Mouse (Mus musculus) heart, embryonic 15.5 days (tissue): ENCODE data around the gene Sgpp2. TPM values are rescaled to one million over a fixed set of nuclear protein-coding genes. Genes with fewer than 3 reads are reported as not detected.

ENCODE experiments used
- ATAC-seq: fragments of 200-750 bp; cut with Nextera tagmentation; replicated peaks from 2 replicates; pipeline ENCODE4 v1.8.0; 2017; ENCODE audit warnings: low read depth, moderate TSS enrichment; ENCODE audit not compliant: insufficient number of reproducible peaks, insufficient read depth, low FRiP score
- H3K27ac ChIP-seq: fragments of 300-500 bp; sonication (generic); 2 replicates; pipeline ENCODE4 v1.5.1; 2015; ENCODE audit warnings: mild to moderate bottlenecking, inconsistent platforms
- H3K27me3 ChIP-seq: fragments of 300-500 bp; sonication (generic); 2 replicates; pipeline ENCODE4 v1.6.1; 2015; ENCODE audit warnings: inconsistent platforms
- H3K36me3 ChIP-seq: fragments of 300-500 bp; sonication (generic); 2 replicates; pipeline ENCODE4 v1.6.1; 2015; ENCODE audit warnings: mild to moderate bottlenecking, inconsistent platforms
- H3K4me1 ChIP-seq: fragments of 300-500 bp; sonication (generic); replicated peaks from 2 replicates; pipeline ENCODE4 v1.6.1; 2015; ENCODE audit warnings: inconsistent platforms
- H3K4me2 ChIP-seq: fragments of 300-500 bp; sonication (generic); 2 replicates; pipeline ENCODE4 v1.6.1; 2015; ENCODE audit warnings: inconsistent platforms, mild to moderate bottlenecking, moderate library complexity
- H3K4me3 ChIP-seq: fragments of 300-500 bp; sonication (generic); 2 replicates; pipeline ENCODE4 v1.5.1; 2015; ENCODE audit warnings: mild to moderate bottlenecking, inconsistent platforms
- H3K9ac ChIP-seq: fragments of 300-500 bp; sonication (generic); 2 replicates; pipeline ENCODE4 v1.6.1; 2015; ENCODE audit warnings: mild to moderate bottlenecking, inconsistent platforms
- H3K9me3 ChIP-seq: fragments of 300-500 bp; sonication (generic); replicated peaks from 2 replicates; pipeline ENCODE4 v1.6.1; 2016; ENCODE audit warnings: inconsistent platforms
- WGBS: fragments of 180-500 bp; shearing (Covaris S2); methylation state at CpG from one replicate; pipeline ENCODE4 v1.1.7; 2015; ENCODE audit warnings: mixed read lengths; 5-methylcytosine and 5-hydroxymethylcytosine counted together
- polyA plus RNA-seq: library from polyadenylated mRNA; unstranded; fragments of >200 nt; fragmentation: Nextera tagmentation; extraction: Ambion mirVana; gene quantifications from 2 replicates; pipeline ENCODE4 v1.2.1, GENCODE M21; 2015

The Sgpp2 gene
- polyA plus RNA-seq, result 0.20 and 0.25 TPM in 2 replicates

DNA sequence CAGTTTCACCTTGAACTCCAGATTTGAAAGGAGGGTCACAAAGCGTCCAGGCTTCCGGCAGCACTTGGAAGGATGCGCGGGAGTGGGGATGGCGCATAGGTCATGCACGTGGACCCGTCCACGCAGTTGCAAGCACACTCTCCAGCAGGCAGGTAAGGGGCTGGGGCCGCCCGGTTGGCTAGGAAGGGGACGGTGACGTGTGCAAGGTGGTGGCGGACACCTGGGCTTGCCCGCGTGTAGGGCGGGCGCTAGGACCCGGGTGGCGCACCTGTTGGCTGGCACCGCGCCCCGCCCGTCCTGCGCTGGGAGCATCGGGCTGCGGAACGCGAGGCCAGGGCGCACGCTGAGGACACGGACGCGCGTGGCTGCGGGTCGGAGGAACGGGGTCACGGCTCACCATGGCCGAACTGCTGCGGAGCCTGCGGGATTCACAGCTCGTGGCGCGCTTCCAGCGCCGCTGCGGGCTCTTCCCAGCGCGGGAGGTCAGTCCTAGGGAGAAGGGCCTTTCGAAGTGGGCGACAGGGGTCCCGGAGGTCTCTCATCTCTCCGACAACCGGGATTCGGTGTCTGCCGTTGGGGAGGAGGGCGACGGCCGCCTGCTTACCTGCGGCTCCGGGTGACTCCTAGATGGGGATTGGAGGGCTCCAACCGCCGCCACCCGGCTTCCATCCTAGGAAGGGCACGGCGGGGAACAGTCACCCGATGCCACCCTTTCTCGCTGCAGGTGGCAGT lies at the start of gene Sgpp2:
TSS of gene Sgpp2 (plus strand) at position 325 of the 732 bp plus-strand sequence.
- peak within 1 kb of the TSS; percentile 54 for H3K4me3 ChIP-seq
- ATAC-seq, result peak; percentile 62; the same call in 1 of the 2 replicates
- no peak within 1 kb of the TSS for H3K27ac ChIP-seq
- peaks cover 19% of the 10 kb centered on the region for H3K4me1 ChIP-seq
- H3K36me3 ChIP-seq, result no peaks in the 10 kb centered on the region
- H3K27me3 ChIP-seq, result peaks cover 65% of the 10 kb centered on the region
- WGBS, result under 1% methylated on average over 68 of the region's 68 CpGs
- peak within 1 kb of the TSS; percentile 92 for H3K4me2 ChIP-seq
- peak within 1 kb of the TSS; percentile 8; the same call in 1 of the 2 replicates for H3K9ac ChIP-seq
- no peaks in the 10 kb centered on the region for H3K9me3 ChIP-seq

GRCm38 (mm10) chr1:78267519-78267918 lies 42.6 kb upstream of the Sgpp2 start:
- Histone ChIP-seq H3K9ac (no peak overlapping the region), H3K4me1 (no peaks in the 10 kb centered on the region), H3K4me3 (no peak overlapping the region), H3K27me3 (no peaks in the 10 kb centered on the region), H3K27ac (no peak overlapping the region), H3K9me3 (no peaks in the 10 kb centered on the region), H3K4me2 (no peak overlapping the region), H3K36me3 (no peaks in the 10 kb centered on the region)
- 56% methylated on average over 5 of the region's 5 CpGs for WGBS
- ATAC-seq, result no peak

DNA sequence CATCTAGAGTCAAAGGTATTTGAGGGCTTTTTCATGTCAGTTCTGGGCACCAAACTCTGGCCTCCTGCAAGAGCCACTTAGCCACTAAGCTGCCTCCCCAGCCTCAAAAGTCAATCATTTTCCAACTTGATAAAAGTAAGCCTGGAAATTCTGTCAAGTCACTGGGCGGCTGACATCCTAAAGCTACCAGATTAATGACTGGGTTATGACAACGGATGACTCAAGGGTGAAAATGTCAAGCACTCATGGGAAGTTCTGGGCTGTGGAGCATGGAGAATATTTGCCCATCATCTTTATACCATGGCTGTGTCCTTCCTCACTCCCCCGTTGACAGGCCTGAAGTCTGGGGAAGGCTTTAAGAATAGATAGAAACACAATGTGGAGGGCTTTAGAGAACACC lies 37.2 kb upstream of the Sgpp2 start:
- H3K27ac ChIP-seq, result no peak overlapping the region
- ATAC-seq, result no peak
- H3K9ac ChIP-seq, result no peak overlapping the region
- H3K4me3 ChIP-seq, result no peak overlapping the region
- H3K27me3 ChIP-seq, result no peaks in the 10 kb centered on the region
- no peak overlapping the region for H3K4me2 ChIP-seq
- no peaks in the 10 kb centered on the region for H3K36me3 ChIP-seq
- no peaks in the 10 kb centered on the region for H3K4me1 ChIP-seq
- WGBS, result 54% methylated on average over 3 of the region's 3 CpGs
- no peaks in the 10 kb centered on the region for H3K9me3 ChIP-seq

GRCm38 (mm10) chr1:78279128-78279527 lies 31.0 kb upstream of the Sgpp2 start:
- Histone ChIP-seq H3K27ac (no peak overlapping the region), H3K27me3 (no peaks in the 10 kb centered on the region), H3K9ac (no peak overlapping the region), H3K4me1 (no peaks in the 10 kb centered on the region; the same call in 1 of the 2 replicates), H3K4me2 (no peak overlapping the region), H3K4me3 (no peak overlapping the region), H3K36me3 (no peaks in the 10 kb centered on the region), H3K9me3 (no peaks in the 10 kb centered on the region)
- WGBS, result 23% methylated on average over 3 of the region's 3 CpGs
- 0 out of 2 replicates have a peak, but pooled peaks have one; percentile 31 for ATAC-seq

GRCm38 (mm10) chr1:78292397-78292796 lies 17.7 kb upstream of the Sgpp2 start:
- Histone ChIP-seq H3K4me2 (no peak overlapping the region), H3K4me3 (no peak overlapping the region), H3K27me3 (0 out of 2 replicates have a peak, but pooled peaks cover 4% of the 10 kb centered on the region), H3K4me1 (no peaks in the 10 kb centered on the region), H3K9me3 (no peaks in the 10 kb centered on the region), H3K36me3 (no peaks in the 10 kb centered on the region), H3K27ac (no peak overlapping the region), H3K9ac (no peak overlapping the region)
- 71% methylated on average over 3 of the region's 3 CpGs for WGBS
- ATAC-seq, result no peak

DNA sequence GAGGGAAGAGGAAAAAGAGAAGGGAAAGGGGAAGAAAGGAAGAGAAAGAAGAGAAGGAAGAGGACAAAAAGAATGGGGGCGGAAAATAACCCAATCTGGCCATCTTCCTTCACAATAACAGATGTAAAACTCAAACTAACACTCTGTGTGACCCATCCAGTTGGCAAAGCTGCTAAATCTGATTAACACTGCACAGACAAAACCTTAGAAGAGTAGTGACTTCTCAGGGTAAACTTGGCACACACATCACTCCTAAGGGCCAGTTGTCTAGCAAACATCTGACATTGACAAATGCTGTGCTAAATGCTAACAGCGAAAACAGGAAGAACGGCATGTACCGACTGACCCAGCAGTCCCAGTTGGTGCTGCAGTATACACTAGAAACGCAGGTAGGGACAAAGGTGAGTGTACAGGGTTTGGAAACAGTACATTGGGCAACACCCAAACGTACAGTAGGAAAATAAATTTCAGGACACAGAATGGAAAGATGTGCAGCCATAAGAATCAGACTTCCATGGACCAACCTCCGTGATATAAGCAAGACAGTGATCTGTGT lies 10.4 kb upstream of the Sgpp2 start:
- no peak overlapping the region for H3K9ac ChIP-seq
- no peaks in the 10 kb centered on the region for H3K4me1 ChIP-seq
- WGBS, result 73% methylated on average over 7 of the region's 7 CpGs
- no peak overlapping the region for H3K4me2 ChIP-seq
- peaks cover 7% of the 10 kb centered on the region; the same call in 1 of the 2 replicates for H3K27me3 ChIP-seq
- ATAC-seq, result no peak
- H3K36me3 ChIP-seq, result no peaks in the 10 kb centered on the region
- no peak overlapping the region for H3K27ac ChIP-seq
- no peaks in the 10 kb centered on the region for H3K9me3 ChIP-seq
- no peak overlapping the region for H3K4me3 ChIP-seq

- H3K27ac ChIP-seq, result no peak overlapping the region
- peaks cover 68% of the 10 kb centered on the region for H3K27me3 ChIP-seq
- H3K4me3 ChIP-seq, result no peak overlapping the region
- no peak overlapping the region for H3K4me2 ChIP-seq
- H3K4me1 ChIP-seq, result peaks cover 19% of the 10 kb centered on the region
- ATAC-seq, result no peak
- H3K9ac ChIP-seq, result no peak overlapping the region
- WGBS, result 74% methylated on average over 1 of the region's 1 CpGs
- no peaks in the 10 kb centered on the region for H3K36me3 ChIP-seq
- no peaks in the 10 kb centered on the region for H3K9me3 ChIP-seq
Measured at GRCm38 (mm10) chr1:78308688-78309087, 1.5 kb upstream of the Sgpp2 start.

GRCm38 (mm10) chr1:78309280-78309679 lies 865 bp upstream of the Sgpp2 start:
- H3K4me3 ChIP-seq, result no peak overlapping the region
- no peak overlapping the region for H3K27ac ChIP-seq
- H3K4me2 ChIP-seq, result no peak overlapping the region
- H3K36me3 ChIP-seq, result no peaks in the 10 kb centered on the region
- 10% methylated on average over 9 of the region's 9 CpGs for WGBS
- H3K9ac ChIP-seq, result no peak overlapping the region
- peaks cover 65% of the 10 kb centered on the region for H3K27me3 ChIP-seq
- no peaks in the 10 kb centered on the region for H3K9me3 ChIP-seq
- peaks cover 19% of the 10 kb centered on the region for H3K4me1 ChIP-seq
- ATAC-seq, result no peak

DNA sequence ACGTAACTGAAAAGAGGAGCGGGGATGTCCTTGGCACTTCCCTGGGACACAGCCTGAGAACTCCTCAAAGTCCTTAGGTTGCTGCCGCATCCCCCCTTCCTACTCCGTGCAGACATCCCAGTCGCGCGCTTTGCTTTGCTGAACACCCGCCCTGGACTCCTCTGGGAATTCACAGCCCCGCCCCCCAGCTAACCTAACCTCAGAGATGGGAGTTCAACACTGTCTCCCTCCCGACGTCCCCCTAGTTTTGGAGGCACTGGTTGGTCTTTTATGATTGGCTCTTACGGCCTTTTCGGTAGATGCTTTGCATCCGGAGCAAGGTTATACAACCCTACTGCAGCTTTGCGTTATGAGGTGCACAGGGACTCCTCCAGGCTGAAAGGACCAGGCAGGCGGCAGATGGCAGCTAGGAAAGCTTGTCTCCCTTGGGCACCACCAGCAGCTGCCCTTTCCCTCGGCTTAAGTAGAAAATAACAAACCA lies 756 bp downstream of the Sgpp2 start:
- Histone ChIP-seq H3K4me1 (peaks cover 19% of the 10 kb centered on the region), H3K27ac (no peak overlapping the region), H3K36me3 (no peaks in the 10 kb centered on the region), H3K9me3 (no peaks in the 10 kb centered on the region), H3K27me3 (peaks cover 65% of the 10 kb centered on the region), H3K4me3 (peak overlapping the region; percentile 54), H3K4me2 (peak overlapping the region; percentile 92), H3K9ac (no peak overlapping the region)
- under 1% methylated on average over 17 of the region's 17 CpGs for WGBS
- ATAC-seq, result no peak

GRCm38 (mm10) chr1:78311482-78311881 lies 1.3 kb downstream of the Sgpp2 start:
- Histone ChIP-seq H3K27ac (no peak overlapping the region), H3K9me3 (no peaks in the 10 kb centered on the region), H3K27me3 (peaks cover 63% of the 10 kb centered on the region), H3K4me1 (peaks cover 19% of the 10 kb centered on the region), H3K36me3 (no peaks in the 10 kb centered on the region), H3K9ac (no peak overlapping the region), H3K4me3 (peak overlapping the region; percentile 54; the same call in 1 of the 2 replicates), H3K4me2 (0 out of 2 replicates have a peak overlapping the region, but pooled peaks have one; percentile 92)
- ATAC-seq, result no peak
- 5% methylated on average over 7 of the region's 7 CpGs for whole genome bisulfite sequencing

- Histone ChIP-seq H3K4me3 (no peak overlapping the region), H3K4me2 (no peak overlapping the region), H3K27ac (no peak overlapping the region), H3K27me3 (peaks cover 50% of the 10 kb centered on the region), H3K4me1 (peaks cover 19% of the 10 kb centered on the region), H3K9me3 (no peaks in the 10 kb centered on the region), H3K9ac (no peak overlapping the region), H3K36me3 (no peaks in the 10 kb centered on the region)
- 61% methylated on average over 4 of the region's 4 CpGs for WGBS
- ATAC-seq, result no peak
Measured at GRCm38 (mm10) chr1:78312917-78313316, 2.8 kb downstream of the Sgpp2 start.
